Mouse (Mus musculus): ENCODE measurements around the gene Usp17la.
"Not testable (repeated sequence)": the region's sequence is repeated elsewhere in the genome, so short reads cannot be mapped to it uniquely, and the experiment has no call there.

Gene Usp17la

GRCm38 (mm10) chr7:104856709-104857108 lies at the start of gene Usp17la:
Usp17la (plus strand) TSS chr7:104857009.
- not testable (repeated sequence) for DNase-seq (ENCODE audit: low spot score)

DNA sequence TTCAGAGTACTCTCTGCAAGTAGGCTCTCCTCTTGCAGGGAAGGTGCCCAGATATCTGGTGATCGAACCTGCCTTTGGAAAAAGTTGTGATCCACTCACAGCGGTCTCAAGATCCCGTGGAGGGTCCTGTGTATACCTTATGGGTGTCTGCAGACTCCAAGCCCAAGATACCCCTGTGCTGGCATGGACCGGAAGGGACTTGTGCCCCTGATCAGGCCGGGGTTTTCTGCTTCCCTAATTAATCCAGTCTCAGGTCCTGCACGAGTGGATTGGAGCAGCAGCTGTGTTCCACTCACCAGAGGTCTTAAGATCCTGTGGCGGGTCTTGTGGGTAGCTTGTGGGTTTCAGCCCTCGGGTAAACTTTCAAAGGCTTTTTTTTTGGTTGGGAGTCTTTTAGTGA lies 46.5 kb upstream of the Usp17la start:
- not testable (repeated sequence) for DNase-seq (ENCODE audit: low spot score)

DNA sequence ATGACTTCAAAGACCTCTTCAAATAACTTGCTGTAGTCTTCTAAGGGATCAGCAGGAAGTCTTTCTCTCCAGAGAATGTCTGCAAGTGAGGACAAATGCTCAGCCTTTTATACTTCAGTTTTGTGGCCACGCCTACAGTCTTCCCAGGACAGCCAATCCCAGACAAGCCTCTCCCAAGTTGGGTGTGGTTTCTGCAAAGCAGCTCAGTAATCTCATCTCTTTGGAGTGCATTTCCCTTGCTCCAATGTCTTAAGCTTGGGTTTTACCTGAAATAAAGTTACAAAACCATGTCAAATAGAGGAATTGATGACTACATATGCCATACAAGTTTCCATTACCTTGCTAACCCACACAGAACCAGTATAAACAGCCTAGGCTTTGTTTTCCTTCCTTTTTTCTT lies 14.3 kb upstream of the Usp17la start, which contains the start of gene Usp17lb:
TSS of gene Usp17lb (minus strand) at position 101 of the 400 bp plus-strand sequence.
- DNase-seq (ENCODE audit: low spot score): no peak

GRCm38 (mm10) chr7:104843731-104844287 lies 13.0 kb upstream of the Usp17la start:
- no peak for DNase-seq (ENCODE audit: low spot score)

GRCm38 (mm10) chr7:104851546-104851945 lies 5.3 kb upstream of the Usp17la start:
- not testable (repeated sequence) for DNase-seq (ENCODE audit: low spot score)

- DNase-seq (ENCODE audit: low spot score): no peak
These were observed 1.5 kb upstream of the Usp17la start for GRCm38 (mm10) chr7:104855248-104855750.

- no peak for DNase-seq (ENCODE audit: low spot score)
These were observed 874 bp downstream of the Usp17la start for GRCm38 (mm10) chr7:104857683-104858082.

DNA sequence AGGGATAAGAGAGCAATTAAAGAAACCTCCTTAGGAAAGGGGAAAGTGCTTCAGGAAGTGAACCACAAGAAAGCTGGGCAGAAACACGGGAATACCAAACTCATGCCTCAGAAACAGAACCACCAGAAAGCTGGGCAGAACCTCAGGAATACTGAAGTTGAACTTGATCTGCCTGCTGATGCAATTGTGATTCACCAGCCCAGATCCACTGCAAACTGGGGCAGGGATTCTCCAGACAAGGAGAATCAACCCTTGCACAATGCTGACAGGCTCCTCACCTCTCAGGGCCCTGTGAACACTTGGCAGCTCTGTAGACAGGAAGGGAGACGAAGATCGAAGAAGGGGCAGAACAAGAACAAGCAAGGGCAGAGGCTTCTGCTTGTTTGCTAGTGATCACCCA lies 4.6 kb downstream of the Usp17la start:
- no peak for DNase-seq (ENCODE audit: low spot score)

- no peak for DNase-seq (ENCODE audit: low spot score)
These were observed 20.9 kb downstream of the Usp17la start, which contains the start of gene Olfr665 for GRCm38 (mm10) chr7:104877731-104878130. Olfr665 (plus strand) TSS chr7:104878031.

GRCm38 (mm10) chr7:104895852-104896251 lies 39.0 kb downstream of the Usp17la start, which contains the start of gene Olfr666:
Olfr666 (minus strand) TSS chr7:104895952.
- DNase-seq (ENCODE audit: low spot score): no peak
